Mouse (Mus musculus) testis, adult 2 months (tissue): ENCODE data around the gene Top2a.

Experiments used
- CTCF ChIP-seq: fragments of 200-500 bp; IDR thresholded peaks from 2 replicates; pipeline ENCODE4 v1.5.1; 2012; ENCODE audit warnings: low read depth, mild to moderate bottlenecking, inconsistent platforms, low read length, moderate library complexity; ENCODE audit not compliant: control insufficient read depth, insufficient read depth, insufficient replicate concordance
- POLR2A ChIP-seq: fragments of 200-500 bp; IDR thresholded peaks from 2 replicates; pipeline ENCODE4 v1.6.1; 2012; ENCODE audit warnings: low read depth, mild to moderate bottlenecking, inconsistent platforms, low read length, moderate library complexity; ENCODE audit not compliant: control insufficient read depth

GRCm38 (mm10) chr11:98950484-98950883, 73.5 kb downstream of the Top2a start:
- no peak for TF ChIP-seq POLR2A
- no peak for TF ChIP-seq CTCF
